Mouse (Mus musculus) natural killer cell, adult 2 months (primary cell): ENCODE data around the gene Gm21312.
"Not testable (repeated sequence)": the region's sequence is repeated elsewhere in the genome, so short reads cannot be mapped to it uniquely, and the experiment has no call there.

Experiments used
- DNase-seq, 2 experiments: peaks; one replicate each; pipeline ENCODE4 v3.0.0; 2022; ENCODE audit warnings: low spot score in 2 of 2

Gm21312 gene

DNA sequence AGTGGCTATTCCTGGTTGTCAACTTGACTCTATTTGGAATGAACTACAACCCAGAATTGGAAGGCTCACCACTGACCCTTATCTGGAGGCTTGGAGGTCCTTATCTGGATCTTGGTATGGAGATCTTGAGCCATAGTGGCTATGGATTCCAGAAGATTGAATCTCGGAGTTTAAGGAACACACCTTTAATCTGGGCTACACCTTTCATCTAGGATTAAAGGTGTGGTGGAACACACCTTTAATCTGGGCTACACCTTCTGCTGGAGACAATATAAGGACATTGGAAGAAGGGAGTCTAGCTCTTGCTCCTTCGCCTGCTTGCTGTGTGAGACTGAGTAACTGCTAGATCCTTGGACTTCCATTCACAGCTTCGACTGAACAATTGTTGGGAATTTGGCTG is at the start of gene Gm21312:
Gene Gm21312, plus strand, starts transcription at position 301 of the 400 bp plus-strand sequence.
- not testable (repeated sequence) for DNase-seq

DNA sequence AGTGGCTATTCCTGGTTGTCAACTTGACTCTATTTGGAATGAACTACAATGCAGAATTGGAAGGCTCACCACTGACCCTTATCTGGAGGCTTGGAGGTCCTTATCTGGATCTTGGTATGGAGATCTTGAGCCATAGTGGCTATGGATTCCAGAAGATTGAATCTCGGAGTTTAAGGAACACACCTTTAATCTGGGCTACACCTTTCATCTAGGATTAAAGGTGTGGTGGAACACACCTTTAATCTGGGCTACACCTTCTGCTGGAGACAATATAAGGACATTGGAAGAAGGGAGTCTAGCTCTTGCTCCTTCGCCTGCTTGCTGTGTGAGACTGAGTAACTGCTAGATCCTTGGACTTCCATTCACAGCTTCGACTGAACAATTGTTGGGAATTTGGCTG is 34.1 kb upstream of the Gm21312 start, which contains the start of gene Gm21293:
Gene Gm21293, plus strand, starts transcription at position 301 of the 400 bp plus-strand sequence.
- not testable (repeated sequence) for DNase-seq

DNA sequence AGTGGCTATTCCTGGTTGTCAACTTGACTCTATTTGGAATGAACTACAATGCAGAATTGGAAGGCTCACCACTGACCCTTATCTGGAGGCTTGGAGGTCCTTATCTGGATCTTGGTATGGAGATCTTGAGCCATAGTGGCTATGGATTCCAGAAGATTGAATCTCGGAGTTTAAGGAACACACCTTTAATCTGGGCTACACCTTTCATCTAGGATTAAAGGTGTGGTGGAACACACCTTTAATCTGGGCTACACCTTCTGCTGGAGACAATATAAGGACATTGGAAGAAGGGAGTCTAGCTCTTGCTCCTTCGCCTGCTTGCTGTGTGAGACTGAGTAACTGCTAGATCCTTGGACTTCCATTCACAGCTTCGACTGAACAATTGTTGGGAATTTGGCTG is 25.6 kb upstream of the Gm21312 start, which contains the start of gene Gm6763:
Gene Gm6763, plus strand, starts transcription at position 301 of the 400 bp plus-strand sequence.
- DNase-seq, result not testable (repeated sequence)

DNA sequence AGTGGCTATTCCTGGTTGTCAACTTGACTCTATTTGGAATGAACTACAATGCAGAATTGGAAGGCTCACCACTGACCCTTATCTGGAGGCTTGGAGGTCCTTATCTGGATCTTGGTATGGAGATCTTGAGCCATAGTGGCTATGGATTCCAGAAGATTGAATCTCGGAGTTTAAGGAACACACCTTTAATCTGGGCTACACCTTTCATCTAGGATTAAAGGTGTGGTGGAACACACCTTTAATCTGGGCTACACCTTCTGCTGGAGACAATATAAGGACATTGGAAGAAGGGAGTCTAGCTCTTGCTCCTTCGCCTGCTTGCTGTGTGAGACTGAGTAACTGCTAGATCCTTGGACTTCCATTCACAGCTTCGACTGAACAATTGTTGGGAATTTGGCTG is 17.1 kb upstream of the Gm21312 start, which contains the start of gene Gm8764:
Gene Gm8764, plus strand, starts transcription at position 301 of the 400 bp plus-strand sequence.
- not testable (repeated sequence) for DNase-seq

DNA sequence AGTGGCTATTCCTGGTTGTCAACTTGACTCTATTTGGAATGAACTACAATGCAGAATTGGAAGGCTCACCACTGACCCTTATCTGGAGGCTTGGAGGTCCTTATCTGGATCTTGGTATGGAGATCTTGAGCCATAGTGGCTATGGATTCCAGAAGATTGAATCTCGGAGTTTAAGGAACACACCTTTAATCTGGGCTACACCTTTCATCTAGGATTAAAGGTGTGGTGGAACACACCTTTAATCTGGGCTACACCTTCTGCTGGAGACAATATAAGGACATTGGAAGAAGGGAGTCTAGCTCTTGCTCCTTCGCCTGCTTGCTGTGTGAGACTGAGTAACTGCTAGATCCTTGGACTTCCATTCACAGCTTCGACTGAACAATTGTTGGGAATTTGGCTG is 8.6 kb upstream of the Gm21312 start, which contains the start of gene Gm21304:
Gene Gm21304, plus strand, starts transcription at position 301 of the 400 bp plus-strand sequence.
- not testable (repeated sequence) for DNase-seq

DNA sequence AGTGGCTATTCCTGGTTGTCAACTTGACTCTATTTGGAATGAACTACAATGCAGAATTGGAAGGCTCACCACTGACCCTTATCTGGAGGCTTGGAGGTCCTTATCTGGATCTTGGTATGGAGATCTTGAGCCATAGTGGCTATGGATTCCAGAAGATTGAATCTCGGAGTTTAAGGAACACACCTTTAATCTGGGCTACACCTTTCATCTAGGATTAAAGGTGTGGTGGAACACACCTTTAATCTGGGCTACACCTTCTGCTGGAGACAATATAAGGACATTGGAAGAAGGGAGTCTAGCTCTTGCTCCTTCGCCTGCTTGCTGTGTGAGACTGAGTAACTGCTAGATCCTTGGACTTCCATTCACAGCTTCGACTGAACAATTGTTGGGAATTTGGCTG is 8.4 kb downstream of the Gm21312 start, which contains the start of gene Gm20765:
Gene Gm20765, plus strand, starts transcription at position 301 of the 400 bp plus-strand sequence.
- not testable (repeated sequence) for DNase-seq

DNA sequence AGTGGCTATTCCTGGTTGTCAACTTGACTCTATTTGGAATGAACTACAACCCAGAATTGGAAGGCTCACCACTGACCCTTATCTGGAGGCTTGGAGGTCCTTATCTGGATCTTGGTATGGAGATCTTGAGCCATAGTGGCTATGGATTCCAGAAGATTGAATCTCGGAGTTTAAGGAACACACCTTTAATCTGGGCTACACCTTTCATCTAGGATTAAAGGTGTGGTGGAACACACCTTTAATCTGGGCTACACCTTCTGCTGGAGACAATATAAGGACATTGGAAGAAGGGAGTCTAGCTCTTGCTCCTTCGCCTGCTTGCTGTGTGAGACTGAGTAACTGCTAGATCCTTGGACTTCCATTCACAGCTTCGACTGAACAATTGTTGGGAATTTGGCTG is 16.9 kb downstream of the Gm21312 start, which contains the start of gene Gm4340:
Gene Gm4340, plus strand, starts transcription at position 301 of the 400 bp plus-strand sequence.
- DNase-seq, result not testable (repeated sequence)

DNA sequence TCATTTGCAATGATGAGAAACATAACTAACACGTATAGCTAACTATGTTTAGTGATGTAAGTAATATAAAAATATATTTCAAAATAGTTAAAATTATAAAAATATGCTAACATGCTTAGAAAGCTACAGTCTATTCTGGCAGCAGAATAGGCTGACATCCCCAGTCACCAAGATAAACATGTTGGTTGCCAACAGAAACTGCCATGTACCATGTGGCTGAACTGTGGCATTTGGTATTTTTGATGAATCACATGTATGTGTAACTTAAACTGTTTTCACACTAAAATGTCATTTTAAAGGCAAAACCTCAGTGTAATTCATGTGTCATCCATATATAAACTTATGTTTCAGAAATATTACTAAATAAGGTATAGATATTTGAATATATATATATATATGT is 32.8 kb downstream of the Gm21312 start:
- DNase-seq, result no peak

DNA sequence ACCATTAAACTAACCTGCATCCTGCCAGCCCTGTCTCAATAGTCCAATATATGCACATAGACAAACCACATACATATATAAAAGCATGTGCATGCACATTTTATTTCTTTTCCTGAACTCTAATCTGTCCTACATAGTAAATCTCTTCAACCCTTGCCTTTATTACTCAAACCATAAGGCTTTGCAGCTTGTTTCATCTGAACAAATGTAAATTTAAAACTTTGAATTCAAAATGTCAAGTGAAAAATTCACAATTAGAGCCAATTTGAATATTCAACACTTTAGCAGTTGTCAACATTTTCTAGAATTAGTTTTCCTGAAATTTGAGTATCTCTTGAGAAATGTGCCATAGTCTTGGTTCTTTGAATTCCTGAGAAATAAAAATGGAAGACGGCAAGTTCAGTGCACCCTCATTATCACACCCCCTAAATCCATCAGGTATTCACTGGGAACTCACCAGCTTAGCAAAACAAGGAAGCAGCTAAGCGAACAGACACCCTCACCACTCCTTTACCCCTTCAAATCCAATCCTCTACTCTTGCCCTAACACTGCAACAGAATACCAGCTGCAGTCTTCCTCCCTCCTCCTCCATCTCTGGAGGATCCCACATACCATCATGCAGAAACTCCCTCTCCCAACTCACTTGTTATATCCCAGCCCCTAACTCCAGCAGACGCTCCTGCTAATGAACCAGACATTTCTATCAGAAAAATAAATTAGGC is 33.6 kb downstream of the Gm21312 start:
- DNase-seq, result no peak

DNA sequence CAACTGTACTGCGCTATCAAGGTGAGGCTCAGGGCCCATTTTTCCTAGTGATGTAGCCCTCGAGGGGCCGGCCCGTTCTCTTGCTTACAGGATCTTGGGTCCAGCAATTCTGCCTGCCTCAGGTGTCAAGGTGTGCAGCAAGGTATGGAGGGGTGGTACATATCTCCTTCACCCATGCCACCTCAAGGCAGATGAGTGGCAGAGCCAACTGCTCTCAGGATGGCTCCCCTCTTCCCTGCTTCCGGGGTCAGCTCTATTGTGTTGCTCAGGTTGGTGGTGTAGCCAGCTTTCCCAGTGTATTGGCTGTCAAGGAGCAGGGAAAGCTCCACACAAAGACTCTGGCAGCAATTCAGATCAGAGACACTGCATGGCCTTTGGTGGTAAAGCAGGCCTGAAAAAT is 37.7 kb downstream of the Gm21312 start:
- DNase-seq, result no peak

DNA sequence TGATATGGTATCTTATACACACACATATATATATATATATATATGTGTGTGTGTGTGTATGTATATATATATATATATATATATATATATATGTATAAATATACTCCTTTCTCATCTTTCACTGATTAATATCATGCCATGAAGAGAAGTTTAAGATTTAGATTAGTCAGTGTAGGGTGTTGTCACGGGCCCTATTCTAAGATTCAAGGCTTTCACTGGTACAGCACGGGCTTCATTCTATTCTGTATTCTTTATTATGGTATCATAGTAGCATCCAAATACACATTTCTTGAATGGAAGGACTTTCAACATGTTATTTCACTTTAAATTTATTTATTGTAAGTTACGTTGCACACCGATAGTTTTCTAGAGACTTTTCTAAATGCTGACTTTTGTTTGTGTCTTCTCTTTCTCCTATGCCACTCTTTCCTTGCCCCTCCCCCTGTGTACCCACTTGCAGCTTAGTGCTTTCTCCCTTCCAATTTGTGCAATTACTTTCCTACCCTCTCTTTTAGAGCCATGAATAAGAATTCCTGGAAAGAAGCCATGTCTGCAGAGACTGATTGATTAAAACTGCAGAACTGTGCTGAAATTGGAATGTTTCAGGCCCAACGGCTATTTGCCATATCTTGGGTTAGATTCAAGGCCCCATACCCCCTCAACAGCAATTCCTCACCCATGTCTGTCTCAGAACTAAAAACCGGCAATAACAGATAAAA is 43.6 kb downstream of the Gm21312 start:
- DNase-seq, result no peak
